Mouse (Mus musculus): ENCODE data around the gene Olfr790.

The Olfr790 gene

GRCm38 (mm10) chr10:129498192-129498591 is at the start of gene Olfr790:
TSS of gene Olfr790 (plus strand) at chr10:129498492.
- DNase-seq (ENCODE audit: extremely low spot score, low read depth, low spot score), result no peak

GRCm38 (mm10) chr10:129461562-129461961 is 36.7 kb upstream of the Olfr790 start, which contains the start of gene Olfr787:
TSS of gene Olfr787 (plus strand) at chr10:129461862.
- no peak for DNase-seq (ENCODE audit: extremely low spot score, low read depth, low spot score)

- DNase-seq (ENCODE audit: extremely low spot score, low read depth, low spot score), result no peak
Measured at GRCm38 (mm10) chr10:129470698-129471097, 27.6 kb upstream of the Olfr790 start, which contains the start of gene Olfr788. TSS of gene Olfr788 (plus strand) at chr10:129470998.

- DNase-seq (ENCODE audit: extremely low spot score, low read depth, low spot score), result no peak
Measured at GRCm38 (mm10) chr10:129473256-129473655, 25.0 kb upstream of the Olfr790 start.

- no peak for DNase-seq (ENCODE audit: extremely low spot score, low read depth, low spot score)
Measured at GRCm38 (mm10) chr10:129473723-129474122, 24.6 kb upstream of the Olfr790 start.

- no peak for DNase-seq (ENCODE audit: extremely low spot score, low read depth, low spot score)
Measured at GRCm38 (mm10) chr10:129484452-129484851, 13.8 kb upstream of the Olfr790 start, which contains the start of gene Olfr789. TSS of gene Olfr789 (plus strand) at chr10:129484752.

GRCm38 (mm10) chr10:129490101-129490500 is 8.2 kb upstream of the Olfr790 start:
- DNase-seq (ENCODE audit: extremely low spot score, low read depth, low spot score), result no peak

GRCm38 (mm10) chr10:129521492-129521891 is 23.2 kb downstream of the Olfr790 start, which contains the start of gene Olfr791:
TSS of gene Olfr791 (plus strand) at chr10:129521792.
- no peak for DNase-seq (ENCODE audit: extremely low spot score, low read depth, low spot score)

- DNase-seq (ENCODE audit: extremely low spot score, low read depth, low spot score), result no peak
Measured at GRCm38 (mm10) chr10:129538862-129539261, 40.6 kb downstream of the Olfr790 start, which contains the start of gene Olfr792. TSS of gene Olfr792 (plus strand) at chr10:129539162.

- DNase-seq (ENCODE audit: extremely low spot score, low read depth, low spot score), result no peak
Measured at GRCm38 (mm10) chr10:129549354-129549753, 51.1 kb downstream of the Olfr790 start.
